Mouse (Mus musculus) adrenal gland, postnatal 36 days (tissue): ENCODE measurements at regions not wholly inside any gene's neighbourhood (a gene's known extent, or its start where the extent isn't known, plus 50 kb on each side); places are given as distances from the start of the nearest gene placed in this dataset.

Source experiments
- DNase-seq, 2 experiments: peaks; one replicate each; pipeline ENCODE4 v3.0.0; 2021; ENCODE audit warnings: mixed read lengths in 1 of 2

DNA sequence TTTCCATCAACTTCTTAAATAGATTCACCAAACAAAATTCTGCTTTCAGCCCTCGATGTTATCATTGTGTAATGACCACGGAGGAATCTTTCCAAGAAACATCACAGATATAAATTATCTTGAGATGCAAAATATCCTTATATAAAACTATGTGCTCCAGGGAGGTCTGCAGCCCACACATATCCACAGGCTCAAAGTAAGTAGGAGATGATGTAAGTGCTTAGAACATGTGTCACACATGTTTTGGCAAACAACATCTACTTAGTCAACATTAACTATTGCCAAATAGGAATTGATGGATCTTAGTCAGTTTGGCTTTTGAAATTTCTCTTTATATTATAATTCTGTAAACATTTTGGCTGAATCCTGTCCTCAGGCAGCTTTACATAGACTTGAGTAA, 800.8 kb upstream of the Tenm2 start:
- no peak for DNase-seq

DNA sequence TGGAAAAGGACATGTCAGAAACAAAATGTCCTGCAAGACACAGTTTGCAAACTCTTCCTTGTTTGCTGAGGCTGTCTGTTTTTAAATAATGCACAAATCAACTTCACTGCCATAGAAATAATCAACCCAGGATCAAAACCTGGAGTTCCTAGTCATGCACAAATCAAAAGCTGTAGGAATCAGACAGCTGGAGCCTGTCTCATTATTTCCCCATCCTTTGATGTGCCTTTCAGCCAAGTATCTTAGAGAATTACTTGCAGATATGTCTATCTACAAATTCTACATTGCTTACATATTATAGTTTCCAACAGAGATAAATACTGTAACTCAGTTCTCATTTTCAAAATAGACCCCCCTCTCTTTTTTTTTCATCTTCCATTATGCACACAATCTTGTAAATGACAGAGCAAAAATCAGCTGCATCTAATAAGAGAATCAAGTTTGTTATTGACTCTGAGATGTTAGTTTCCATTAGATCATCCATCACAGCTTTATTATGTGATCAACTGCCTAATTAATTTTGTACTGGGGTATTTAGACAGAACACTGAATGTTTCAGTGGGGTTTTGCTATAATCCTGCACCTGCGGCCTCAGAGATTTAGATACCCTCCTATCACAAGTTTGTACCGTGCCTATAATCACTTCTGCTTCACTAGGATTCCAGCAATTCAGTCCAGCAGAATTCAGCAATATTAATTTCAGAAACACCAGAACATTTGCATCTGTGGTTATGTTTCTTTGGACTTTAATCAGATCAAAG, 798.9 kb upstream of the Tenm2 start:
- DNase-seq: no peak

DNA sequence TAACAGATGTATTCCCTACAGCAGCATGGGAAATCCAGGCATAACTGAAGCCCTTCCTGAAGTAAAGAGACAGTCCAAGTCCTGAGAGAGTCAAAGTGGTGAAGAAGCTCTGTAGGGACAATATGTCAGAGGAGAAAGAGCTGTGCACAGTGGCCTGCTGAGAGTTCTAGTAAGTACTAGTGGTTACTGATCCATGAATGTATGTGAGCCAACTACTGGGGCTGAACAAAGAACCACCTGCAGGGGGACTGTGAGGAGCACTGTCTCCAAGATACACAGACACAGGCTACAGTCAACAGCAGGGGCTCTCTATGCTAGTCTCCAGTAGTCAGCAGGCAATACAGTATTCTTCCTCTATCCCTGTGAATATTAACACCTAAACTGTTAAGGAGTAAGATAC, 785.9 kb upstream of the Tenm2 start:
- no peak for DNase-seq

DNA sequence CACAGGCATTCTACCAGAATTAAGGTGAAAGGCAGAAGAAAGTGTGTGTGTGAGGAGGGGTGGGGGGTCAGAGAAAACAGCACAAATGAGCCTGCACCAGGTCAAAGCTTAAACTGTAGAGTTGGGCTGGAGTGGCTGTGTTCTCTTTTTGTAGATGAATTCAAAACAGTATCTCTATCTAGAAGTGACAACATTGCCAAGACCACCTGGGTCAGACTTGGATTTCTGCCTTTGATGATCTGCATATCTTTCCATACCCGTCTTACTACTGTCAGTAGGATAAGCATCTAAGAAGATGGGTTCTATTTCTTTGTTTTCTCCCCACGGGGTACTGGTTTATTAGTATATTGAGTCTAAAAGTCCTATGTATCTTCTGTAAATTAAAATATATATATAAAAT, 742.4 kb upstream of the Tenm2 start:
- DNase-seq: no peak

DNA sequence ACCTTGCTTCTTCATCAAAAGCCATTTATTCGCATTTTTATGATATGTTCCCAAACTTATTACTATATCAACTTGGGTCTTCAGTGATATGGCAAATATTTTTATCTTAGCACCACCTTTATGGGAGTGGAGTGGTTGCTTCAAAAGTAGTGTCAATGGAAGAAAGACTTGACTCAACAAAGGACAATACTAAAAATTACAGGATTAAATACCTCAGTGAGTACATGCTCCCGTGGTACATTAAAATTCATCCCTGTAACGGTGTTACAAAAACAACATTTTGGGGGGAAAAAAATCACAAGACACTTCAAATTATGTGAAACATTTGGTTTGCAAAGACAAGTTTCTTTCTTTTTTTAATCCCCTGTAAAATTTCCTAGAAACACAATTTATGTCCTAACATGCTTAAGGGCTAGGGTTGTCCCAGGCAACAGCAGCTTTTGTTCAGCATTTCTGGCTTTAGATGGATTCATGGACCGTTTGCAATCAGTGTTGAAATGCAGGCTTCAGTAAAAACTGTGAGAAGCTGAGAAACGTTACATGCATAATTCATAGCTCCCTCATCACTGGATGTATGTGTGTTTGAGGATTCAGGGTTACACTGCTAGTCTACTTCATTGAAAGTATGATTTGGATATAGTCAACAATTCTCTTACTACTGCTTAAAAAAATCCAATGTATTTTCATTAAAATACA, 700.8 kb upstream of the Tenm2 start:
- DNase-seq: no peak

DNA sequence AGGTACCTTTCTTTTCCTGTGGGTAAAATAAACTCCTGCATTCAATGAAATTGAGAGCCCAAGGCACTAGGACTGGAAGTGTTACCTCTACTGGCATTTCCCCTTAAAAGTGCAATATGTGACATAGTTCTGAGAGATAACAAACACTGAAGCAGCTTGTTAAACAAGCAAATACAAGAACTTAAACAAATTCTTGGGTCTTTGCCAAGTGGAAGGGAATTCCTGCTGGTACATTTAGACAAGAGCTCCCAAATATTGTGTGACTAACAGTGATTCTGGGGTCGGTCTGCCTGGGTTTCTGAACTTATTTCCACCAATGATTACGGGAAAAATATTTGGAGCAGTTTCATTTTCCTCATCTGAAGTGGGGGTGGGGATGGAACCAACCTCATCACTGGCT, 677.4 kb upstream of the Tenm2 start:
- DNase-seq: no peak

DNA sequence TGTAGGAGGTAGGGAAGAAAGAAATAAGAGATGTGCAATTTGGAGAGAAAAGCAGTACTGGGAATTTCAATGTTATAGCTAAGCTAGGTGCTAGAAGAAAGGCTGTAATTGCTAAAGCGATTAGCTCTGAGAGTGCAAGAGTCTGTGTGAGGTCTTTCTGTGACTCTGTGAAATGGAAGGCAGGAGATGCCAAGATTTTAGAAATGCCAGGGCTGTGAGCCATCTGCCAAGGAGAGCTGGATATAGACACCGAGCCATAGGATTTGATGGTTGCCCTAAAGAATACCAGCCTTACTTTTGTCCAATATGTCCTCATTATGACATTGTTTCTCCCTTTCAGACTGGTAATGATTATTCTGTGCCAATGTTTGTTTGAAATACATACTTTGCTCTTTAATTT, 669.2 kb upstream of the Tenm2 start:
- DNase-seq: peak in 1 of 2 experiments; percentile 1

DNA sequence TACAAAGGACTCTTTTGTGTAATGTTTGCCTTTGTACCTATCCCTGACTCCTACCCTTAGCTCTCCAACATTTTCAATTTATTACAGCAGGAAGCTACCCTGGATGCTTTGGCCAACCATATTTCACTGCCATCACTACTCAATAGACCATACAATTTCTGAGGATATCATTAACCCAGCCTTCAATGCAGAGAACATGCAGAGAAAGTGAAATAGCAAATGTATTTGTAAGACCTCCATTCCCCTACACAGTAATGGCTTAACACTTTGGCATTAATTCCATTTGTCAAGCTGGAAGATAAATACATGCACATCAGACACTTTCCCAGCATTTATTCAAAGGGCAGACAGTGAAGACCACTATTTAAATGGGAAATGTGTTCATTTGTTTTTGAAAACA, 661.9 kb upstream of the Tenm2 start:
- no peak for DNase-seq

DNA sequence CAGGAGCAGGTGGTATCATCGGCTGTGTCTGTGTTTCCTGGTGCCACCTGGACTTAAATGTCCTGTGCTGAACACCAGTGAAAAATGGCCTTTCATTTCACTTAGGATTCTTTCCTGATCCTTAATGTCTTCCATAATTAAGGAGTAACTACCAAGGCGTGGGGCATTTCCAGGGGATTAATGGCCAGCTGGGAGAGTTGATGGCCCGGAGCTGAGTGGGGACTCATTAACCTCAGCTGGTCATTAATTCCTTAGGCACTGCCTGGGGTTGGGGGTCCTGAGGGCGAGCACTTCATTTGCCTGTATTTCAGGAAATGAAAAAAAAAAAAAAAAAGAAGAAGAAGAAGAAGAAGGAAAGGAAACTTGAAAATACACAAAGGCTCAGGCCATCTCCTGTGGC, 647.0 kb upstream of the Tenm2 start:
- no peak for DNase-seq

DNA sequence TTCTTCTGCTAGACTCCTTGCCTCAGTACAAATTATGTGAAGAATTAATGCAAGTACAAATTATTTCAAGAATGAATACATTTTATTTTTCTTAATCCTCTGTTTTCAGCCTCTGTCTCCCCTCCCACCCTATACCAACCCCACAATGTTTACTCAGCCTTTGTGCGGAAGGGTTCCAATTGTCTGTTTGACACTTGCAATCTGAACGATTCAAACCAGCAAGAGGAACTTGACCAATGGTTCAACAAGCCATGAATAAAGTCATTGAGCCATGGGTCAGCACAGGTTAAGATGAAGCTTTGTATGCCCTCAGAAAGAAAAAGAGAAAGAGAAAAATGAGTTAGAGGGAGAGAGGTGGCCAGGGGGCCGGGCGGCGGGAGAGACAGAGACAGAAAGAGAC, 601.5 kb upstream of the Tenm2 start:
- no peak for DNase-seq

DNA sequence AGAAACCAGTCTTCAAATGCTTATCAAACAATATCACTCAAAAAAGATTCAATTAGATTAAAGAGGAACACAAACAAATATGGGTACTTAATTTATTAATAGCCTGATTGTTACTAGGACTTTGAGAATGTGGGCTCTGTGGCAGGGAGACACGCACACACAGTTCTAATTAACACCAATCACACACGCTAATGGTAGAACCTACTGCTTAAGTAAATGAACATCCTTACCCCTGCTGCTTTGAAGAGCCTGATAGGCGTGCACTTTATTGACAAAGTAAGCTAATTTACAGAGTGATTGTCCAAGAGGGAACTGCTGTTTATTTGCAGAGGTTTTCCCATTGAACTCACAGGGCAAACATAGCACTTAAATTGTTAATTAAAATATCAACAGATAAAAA, 595.2 kb upstream of the Tenm2 start:
- no peak for DNase-seq

DNA sequence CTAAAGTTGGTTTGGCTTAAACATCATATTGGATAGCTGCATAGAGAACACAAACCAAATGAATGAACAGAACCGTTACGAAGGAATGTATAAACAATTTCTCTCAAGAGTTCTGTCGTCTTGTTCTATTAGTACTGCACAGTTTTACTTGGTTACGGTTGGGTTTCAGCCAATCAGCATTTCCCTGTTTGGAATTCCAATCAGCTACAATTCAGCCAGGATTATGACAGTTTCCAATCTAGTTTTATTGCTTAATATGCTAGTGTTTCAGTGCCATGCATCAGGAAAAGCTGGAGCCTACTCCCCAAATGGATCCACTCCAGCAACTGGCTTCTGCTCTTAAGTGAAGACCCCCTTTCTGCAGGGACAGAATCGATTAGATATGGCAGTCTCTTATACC, 571.0 kb upstream of the Tenm2 start:
- DNase-seq: no peak

DNA sequence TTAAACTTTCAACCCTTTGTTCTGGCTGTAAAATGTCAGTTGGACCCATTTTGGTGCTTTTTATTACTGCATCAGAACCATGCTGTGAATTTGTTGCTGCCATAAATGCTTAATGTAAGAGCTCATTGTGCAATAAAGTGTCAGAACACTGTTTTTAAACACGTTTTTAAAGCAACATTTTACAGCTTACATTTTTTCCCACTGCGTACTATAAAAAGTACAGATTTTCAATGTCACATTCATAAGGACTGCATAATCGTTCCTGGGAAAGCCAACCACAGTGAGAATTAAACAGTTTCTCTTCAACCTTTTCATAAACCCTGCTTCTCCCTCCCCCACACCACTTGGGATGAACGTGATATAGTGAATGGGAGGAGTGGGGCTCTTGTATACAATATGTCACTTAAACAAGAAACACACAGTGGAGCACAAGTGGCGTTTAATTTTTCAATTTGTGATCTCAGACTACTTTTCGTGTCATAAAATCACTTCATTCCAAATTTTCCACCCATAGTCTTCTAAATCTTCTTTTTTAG, 563.1 kb upstream of the Tenm2 start:
- no peak for DNase-seq

DNA sequence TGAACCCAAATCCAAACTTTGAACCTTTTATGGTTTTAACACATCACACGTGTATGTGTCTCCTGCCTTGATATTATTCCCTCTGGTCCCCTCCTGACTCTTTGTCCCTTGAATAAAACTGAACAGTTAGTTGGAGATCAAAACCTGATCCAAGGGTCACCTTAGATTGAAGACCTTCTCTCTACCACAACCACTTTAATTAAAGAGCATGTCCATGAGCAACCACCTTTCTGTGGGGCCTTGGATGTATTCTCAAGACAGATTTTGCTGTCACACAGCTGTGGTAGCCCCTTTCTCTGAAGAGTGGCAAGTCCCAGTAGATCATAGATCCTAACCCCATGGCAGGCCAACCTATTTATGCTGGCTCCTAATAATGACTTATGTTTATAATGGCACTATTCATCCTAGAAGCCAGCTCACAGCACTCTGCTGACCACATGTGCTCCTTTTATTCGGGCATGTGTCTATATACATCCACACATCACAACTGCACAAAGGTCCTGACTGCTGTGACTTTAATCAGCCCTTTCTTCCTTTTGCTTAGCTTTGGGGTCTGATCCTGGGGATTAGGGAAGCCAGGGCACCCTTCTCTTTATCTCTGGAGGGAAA, 536.8 kb upstream of the Tenm2 start:
- no peak for DNase-seq

DNA sequence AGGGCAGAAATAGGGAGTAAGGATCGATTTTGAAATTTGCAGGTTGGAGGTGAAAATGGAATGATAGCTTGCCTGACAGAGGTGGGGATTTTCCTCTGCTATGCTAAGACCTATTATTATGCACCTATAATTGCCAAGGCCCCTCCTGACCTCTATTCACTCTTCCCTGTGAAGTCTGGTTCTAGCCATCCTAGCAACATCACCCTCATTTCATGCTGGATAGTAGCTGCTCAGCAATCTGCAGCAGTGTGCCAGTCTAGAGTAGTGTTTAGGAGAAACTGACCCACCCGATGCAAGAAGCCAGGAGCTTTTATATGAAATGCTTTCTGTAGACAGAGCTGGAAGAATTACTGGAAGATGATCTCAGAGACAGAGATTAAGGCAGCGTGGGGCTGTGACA, 535.1 kb upstream of the Tenm2 start:
- no peak for DNase-seq

DNA sequence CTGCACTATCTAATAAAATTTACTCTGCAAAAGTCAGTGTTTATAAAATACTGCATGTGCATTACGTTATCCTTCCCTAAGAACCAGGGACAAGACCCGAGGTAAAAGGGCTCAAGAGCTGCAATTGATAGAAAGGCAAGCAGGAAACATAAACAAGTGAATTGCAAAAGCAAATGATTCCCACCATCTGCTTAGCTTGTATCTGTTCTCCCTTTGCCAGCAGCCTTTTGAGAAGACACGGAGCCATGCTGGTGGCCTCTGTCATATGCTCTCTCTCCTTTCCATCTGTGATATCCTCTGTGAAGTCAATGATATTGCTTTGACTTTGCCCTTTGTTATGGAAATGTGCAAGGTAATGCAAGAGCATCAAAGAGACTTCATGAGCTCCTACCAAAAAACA, 532.4 kb upstream of the Tenm2 start:
- no peak for DNase-seq

DNA sequence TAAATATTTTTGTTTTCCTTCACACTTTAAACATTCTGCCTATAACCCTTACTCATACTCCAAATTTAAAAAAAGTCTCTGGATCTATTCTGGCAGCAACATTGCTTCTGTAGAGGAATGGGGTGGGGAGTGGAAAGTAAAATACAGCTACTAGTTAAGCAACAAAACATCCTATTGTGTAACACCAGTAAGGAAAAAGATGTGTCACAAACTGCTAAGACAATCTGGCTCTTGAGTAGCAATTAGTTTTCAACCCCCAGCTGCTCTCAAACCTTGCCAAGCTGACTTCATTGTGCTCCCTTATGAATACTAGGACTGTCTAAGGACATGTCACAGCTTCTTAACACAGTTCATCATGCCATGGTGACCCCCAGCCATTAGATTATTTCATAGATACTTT, 500.2 kb upstream of the Tenm2 start:
- DNase-seq: no peak

DNA sequence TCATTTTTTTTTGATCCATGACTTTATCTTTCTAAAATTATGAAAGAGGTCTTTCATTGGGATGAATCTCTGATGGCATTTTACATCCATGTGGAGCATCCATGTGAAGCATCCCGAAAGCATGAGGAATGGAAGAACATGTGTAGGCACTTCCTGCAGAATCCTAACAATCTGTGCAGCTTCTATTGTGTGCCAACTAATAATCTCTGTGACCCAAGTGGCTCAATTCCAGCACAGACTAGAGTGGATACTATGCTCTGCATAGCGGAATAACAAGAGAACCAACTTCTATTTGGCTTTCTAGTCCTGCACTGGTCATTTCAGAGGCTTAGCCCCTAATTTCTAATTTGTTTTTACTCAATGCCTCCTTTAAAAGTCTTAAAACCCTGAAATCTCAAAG, 499.7 kb upstream of the Tenm2 start:
- DNase-seq: no peak

DNA sequence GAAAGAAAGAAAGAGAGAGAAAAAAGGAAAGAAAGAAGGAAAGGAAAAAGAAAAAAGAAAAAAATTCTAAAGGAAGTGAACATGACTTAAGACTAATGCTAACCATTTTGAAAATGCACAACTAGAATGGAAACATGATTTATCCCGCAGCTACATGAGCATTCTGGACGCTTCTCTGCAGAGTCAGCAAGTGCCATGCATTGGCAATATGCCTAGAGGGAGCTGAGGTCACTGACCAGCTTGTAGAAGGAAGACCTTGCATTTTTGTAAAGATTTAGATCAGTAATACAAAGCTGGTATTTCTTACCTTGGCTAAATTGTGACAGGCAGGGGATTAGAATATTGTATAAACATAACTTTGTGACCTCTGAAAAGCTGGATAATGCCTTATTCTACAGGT, 461.2 kb upstream of the Tenm2 start:
- DNase-seq: peak; percentile 75 to 78

DNA sequence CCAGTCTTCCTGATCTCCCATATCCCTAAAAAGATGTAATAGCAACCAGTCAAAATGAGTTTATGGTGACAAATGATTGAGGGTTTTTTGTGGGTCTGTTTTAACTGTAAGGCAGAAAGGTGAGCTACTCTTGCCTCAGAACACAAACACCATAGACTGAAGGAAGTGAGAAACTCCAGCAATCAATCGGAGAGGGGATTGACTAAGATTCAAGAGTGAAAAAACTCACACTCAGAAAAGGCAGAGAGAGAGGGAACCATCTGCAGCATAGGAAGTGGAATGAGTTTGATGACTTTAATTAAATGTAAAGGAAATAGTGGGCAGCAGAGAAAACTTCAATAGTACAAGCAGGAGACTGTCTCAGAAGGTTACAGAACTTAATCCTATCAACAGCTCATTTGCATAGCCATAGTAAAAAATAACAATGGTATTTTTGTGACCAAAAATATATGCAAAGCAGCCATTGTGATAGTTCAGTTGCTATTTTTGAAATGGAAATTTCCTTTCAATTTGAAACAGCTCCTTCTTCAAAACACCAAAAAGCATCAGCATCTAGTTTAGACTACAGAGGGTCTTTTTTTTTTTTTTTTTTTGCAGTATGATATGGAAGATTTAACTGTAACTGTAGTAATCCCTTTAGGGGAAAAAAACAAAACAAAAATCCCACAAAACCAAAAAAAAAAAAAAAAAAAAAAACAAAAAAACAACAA, 442.9 kb upstream of the Tenm2 start:
- no peak for DNase-seq

DNA sequence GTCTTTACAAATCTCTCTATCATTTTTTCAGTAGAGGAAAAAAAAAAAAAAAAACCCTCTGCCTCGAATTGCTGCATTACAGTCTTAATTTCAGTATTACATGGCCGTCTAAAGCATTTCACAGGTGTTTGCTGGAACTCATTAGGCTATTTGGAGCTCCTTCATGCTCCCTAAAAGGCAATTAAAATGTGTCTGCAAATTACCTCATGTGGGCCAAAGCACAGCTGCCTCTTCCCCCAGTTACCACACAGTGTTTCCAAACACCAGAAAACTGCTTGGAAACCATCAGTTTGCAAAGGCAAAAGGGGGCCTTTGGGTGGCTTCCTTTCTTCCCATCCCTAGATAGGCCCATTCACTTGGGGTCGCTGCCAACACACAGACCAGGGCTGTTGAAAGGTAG, 435.6 kb upstream of the Tenm2 start:
- DNase-seq: no peak

DNA sequence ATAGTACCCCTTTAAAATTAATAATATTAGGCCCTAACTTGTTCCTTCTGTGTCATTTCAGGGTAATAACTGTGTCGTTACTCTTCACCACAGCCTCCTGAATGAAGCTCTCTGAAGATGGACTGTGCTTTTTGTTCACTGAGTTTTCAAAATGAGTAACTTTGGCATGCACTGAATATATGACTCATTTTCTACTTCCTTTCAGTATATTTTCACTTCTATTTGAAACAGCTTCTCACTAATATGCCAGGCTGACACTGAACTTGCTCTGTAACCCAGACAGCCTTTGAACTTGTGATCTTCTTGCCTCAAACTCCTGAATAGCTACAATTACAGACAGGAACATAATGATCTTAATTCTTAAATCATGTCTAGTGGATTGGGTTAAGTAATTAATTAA, 431.2 kb upstream of the Tenm2 start:
- no peak for DNase-seq

DNA sequence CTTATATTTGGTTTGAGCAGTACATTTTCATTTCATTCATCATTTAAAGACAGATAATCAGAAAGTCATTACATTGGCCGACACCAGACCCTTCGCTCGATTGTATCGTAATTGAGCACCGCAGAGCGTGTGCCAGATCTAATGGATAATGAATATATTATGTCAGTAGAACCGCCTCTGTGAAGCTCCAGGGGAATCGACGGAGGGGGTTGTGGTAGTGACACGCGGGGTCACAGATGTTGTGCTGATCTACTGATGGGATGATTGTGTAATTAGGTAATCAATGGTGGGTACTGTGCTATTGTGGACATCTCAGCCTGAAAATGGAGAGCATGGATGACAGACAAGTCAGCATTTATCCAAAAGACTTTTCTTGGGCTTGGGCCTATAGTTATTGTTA, 414.3 kb upstream of the Tenm2 start:
- DNase-seq: no peak
